Mouse (Mus musculus) monocyte, adult 2 months (primary cell): Measurements from ENCODE around the gene Naaladl1.

Experiments used
- DNase-seq, 2 experiments: peaks; one replicate each; pipeline ENCODE4 v3.0.0; 2022; ENCODE audit warnings: low spot score in 2 of 2, low read depth in 1 of 2

Gene Naaladl1

GRCm38 (mm10) chr19:6082156-6082555, 23.4 kb upstream of the Naaladl1 start, which contains the start of gene Gm28374:
Gm28374 (minus strand) TSS chr19:6082256.
- no peak for DNase-seq

- DNase-seq: peak; percentile 93 to 95
Measured at GRCm38 (mm10) chr19:6084478-6085248, 20.9 kb upstream of the Naaladl1 start, which contains the start of the genes Zfpl1 and Cdca5. Zfpl1 (minus strand) TSS chr19:6084956. Cdca5 (plus strand) TSS chr19:6084983.

GRCm38 (mm10) chr19:6085417-6085879, 20.1 kb upstream of the Naaladl1 start:
- peak in 1 of 2 experiments; percentile 46 for DNase-seq

GRCm38 (mm10) chr19:6088841-6089240, 16.7 kb upstream of the Naaladl1 start:
- no peak for DNase-seq

GRCm38 (mm10) chr19:6094119-6094518, 11.5 kb upstream of the Naaladl1 start, which contains the start of gene AC131692.1:
AC131692.1 (plus strand) TSS chr19:6094419.
- DNase-seq: no peak

GRCm38 (mm10) chr19:6097847-6098246, 7.7 kb upstream of the Naaladl1 start:
- no peak for DNase-seq

GRCm38 (mm10) chr19:6101186-6101585, 4.4 kb upstream of the Naaladl1 start:
- no peak for DNase-seq

- no peak for DNase-seq
Measured at GRCm38 (mm10) chr19:6102169-6102853, 3.3 kb upstream of the Naaladl1 start.

- DNase-seq: no peak
Measured at GRCm38 (mm10) chr19:6104476-6104875, 1.1 kb upstream of the Naaladl1 start.

GRCm38 (mm10) chr19:6113116-6113515, 7.5 kb downstream of the Naaladl1 start:
- no peak for DNase-seq

- DNase-seq: no peak
Measured at GRCm38 (mm10) chr19:6116113-6116850, 10.7 kb downstream of the Naaladl1 start.

GRCm38 (mm10) chr19:6117346-6117985, 11.9 kb downstream of the Naaladl1 start:
- DNase-seq: no peak

GRCm38 (mm10) chr19:6117986-6118676, 12.5 kb downstream of the Naaladl1 start, which contains the start of gene Sac3d1:
Sac3d1 (minus strand) TSS chr19:6118650.
- peak; percentile 53 to 70 for DNase-seq

GRCm38 (mm10) chr19:6118677-6119185, 13.1 kb downstream of the Naaladl1 start:
- no peak for DNase-seq

GRCm38 (mm10) chr19:6121761-6122160, 16.2 kb downstream of the Naaladl1 start:
- DNase-seq: no peak

GRCm38 (mm10) chr19:6123330-6123729, 17.7 kb downstream of the Naaladl1 start:
- DNase-seq: no peak

- DNase-seq: no peak
Measured at GRCm38 (mm10) chr19:6124898-6125297, 19.3 kb downstream of the Naaladl1 start.

GRCm38 (mm10) chr19:6126289-6126688, 20.7 kb downstream of the Naaladl1 start:
- peak; percentile 33 to 39 for DNase-seq

GRCm38 (mm10) chr19:6126789-6127580, 21.4 kb downstream of the Naaladl1 start:
- no peak for DNase-seq
